Comparison of ENCODE assay signal across 22 mouse cellular contexts in the genomic region with DNA sequence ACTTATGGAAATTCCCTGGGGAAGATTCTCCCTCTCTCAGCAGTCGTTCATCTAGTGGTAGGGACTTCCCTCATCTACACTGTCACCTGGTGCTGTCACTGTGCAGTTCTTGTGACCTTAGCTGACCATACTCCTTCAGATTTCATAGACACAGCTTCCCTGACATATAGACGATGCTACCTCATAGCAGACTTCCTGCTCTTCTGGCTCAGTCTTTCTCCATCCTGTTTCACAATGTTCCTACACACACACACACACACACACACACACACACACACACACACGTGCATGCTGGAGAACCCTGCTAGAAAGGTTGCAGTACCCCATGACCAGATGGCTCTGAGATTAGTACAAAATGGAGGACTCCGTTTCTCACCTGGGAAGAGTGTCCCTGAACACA.
"Had no signal": no experiment of that assay in that cellular context is flagged by ENCODE, and none has a peak within 500 bp of the region (broad histone marks: within the 10 kb centered on the region; RNA-seq: fewer than 3 reads in every experiment).

No protein-coding gene starts in this region.

- H3K4me2 ChIP-seq: heart, embryonic 11.5 days; heart, embryonic 13.5 days; heart, embryonic 15.5 days; hindbrain, embryonic 13.5 days; hindbrain, embryonic 15.5 days; kidney, embryonic 15.5 days; limb, embryonic 12.5 days; liver, embryonic 11.5 days; liver, embryonic 13.5 days; liver, embryonic 15.5 days had no signal

- H3K36me3 ChIP-seq: hindbrain, embryonic 15.5 days; liver, embryonic 13.5 days; liver, embryonic 15.5 days had no signal

- H3K27ac ChIP-seq: heart, adult 2 months; heart, embryonic 13.5 days; heart, embryonic 15.5 days; hindbrain, embryonic 13.5 days; hindbrain, embryonic 15.5 days; hindbrain, postnatal 0 days; kidney, embryonic 15.5 days; kidney, postnatal 0 days; limb, embryonic 10.5 days; limb, embryonic 12.5 days; liver, embryonic 13.5 days; liver, embryonic 15.5 days had no signal

- H3K4me3 ChIP-seq: heart, adult 2 months; heart, embryonic 13.5 days; heart, embryonic 15.5 days; hindbrain, embryonic 13.5 days; hindbrain, embryonic 15.5 days; kidney, embryonic 15.5 days; limb, embryonic 10.5 days; limb, embryonic 12.5 days; liver, embryonic 13.5 days; liver, embryonic 15.5 days had no signal

- DNase-seq: gastrocnemius, postnatal 14 days; gastrocnemius, postnatal 36 days; heart, adult 2 months; heart, postnatal 14 days; heart, postnatal 36 days; kidney, adult 9 months; layer of hippocampus, adult 9-11 months; layer of hippocampus, postnatal 36 days; liver; liver, embryonic 13.5 days had no signal

- H3K4me1 ChIP-seq: hindbrain, embryonic 15.5 days; limb, embryonic 10.5 days; limb, embryonic 12.5 days; liver, embryonic 13.5 days; liver, embryonic 15.5 days had no signal

- H3K27me3 ChIP-seq: heart, embryonic 13.5 days; heart, embryonic 15.5 days; hindbrain, embryonic 13.5 days; hindbrain, embryonic 15.5 days; kidney, embryonic 15.5 days; limb, embryonic 12.5 days; liver, embryonic 13.5 days; liver, embryonic 15.5 days had no signal

- H3K9ac ChIP-seq: heart, embryonic 13.5 days; heart, embryonic 15.5 days; hindbrain, embryonic 13.5 days; hindbrain, embryonic 15.5 days; kidney, embryonic 15.5 days; limb, embryonic 12.5 days; liver, embryonic 13.5 days; liver, embryonic 15.5 days had no signal

- H3K9me3 ChIP-seq: heart, embryonic 13.5 days; heart, embryonic 15.5 days; hindbrain, embryonic 13.5 days; hindbrain, embryonic 15.5 days; kidney, embryonic 15.5 days; limb, embryonic 10.5 days; limb, embryonic 12.5 days; liver, embryonic 13.5 days; liver, embryonic 15.5 days had no signal
